Mouse (Mus musculus) cerebellum, adult 2 months (tissue): ENCODE measurements around the gene Gmds. TPM values are rescaled to one million over a fixed set of nuclear protein-coding genes. Genes with fewer than 3 reads are reported as not detected.

Experiments used
- DNase-seq, 2 experiments: peaks; one replicate each; pipeline ENCODE4 v3.0.0; 2021
- H3K27ac ChIP-seq: fragments of 200-500 bp; 2 replicates; pipeline ENCODE4 v1.5.1; 2012; ENCODE audit warnings: low read length, control low read depth, inconsistent platforms; ENCODE audit not compliant: insufficient read depth
- H3K27me3 ChIP-seq: fragments of 200-500 bp; 2 replicates; pipeline ENCODE4 v1.6.1; 2012; ENCODE audit warnings: inconsistent platforms, mild to moderate bottlenecking, low read length, moderate library complexity; ENCODE audit not compliant: control insufficient read depth, insufficient read depth
- H3K4me1 ChIP-seq: fragments of 200-500 bp; 2 replicates; pipeline ENCODE4 v1.6.1; 2011; ENCODE audit warnings: low read length; ENCODE audit not compliant: control insufficient read depth, insufficient read depth
- H3K4me3 ChIP-seq: fragments of 200-500 bp; replicated peaks from 2 replicates; pipeline ENCODE3; 2011; ENCODE audit warnings: mild to moderate bottlenecking, low read depth, low read length, control low read depth; ENCODE audit not compliant: insufficient read depth
- CTCF ChIP-seq: fragments of 200-500 bp; IDR thresholded peaks from 2 replicates; pipeline ENCODE4 v1.5.1; 2011; ENCODE audit warnings: low read depth, mild to moderate bottlenecking, control low read depth, low read length, moderate library complexity, borderline replicate concordance; ENCODE audit not compliant: insufficient read depth
- POLR2A ChIP-seq: fragments of 200-500 bp; IDR thresholded peaks from 2 replicates; pipeline ENCODE4 v1.6.1; 2011; ENCODE audit warnings: low read length, control low read depth, borderline replicate concordance; ENCODE audit not compliant: insufficient read depth
- WGBS: fragments of 180-500 bp; shearing (Covaris S2); methylation state at CpG from one replicate; pipeline ENCODE4 v1.1.7; 2018; 5-methylcytosine and 5-hydroxymethylcytosine counted together
- polyA plus RNA-seq: library from polyadenylated mRNA; depleted of rRNA; stranded (reverse); fragments of >200 nt; gene quantifications from 2 replicates; pipeline ENCODE4 v1.2.3, GENCODE M21; 2012

Gene Gmds
- polyA plus RNA-seq, 1 experiment: 12.3 TPM

GRCm38 (mm10) chr13:32055321-32055720, 283.2 kb downstream of the Gmds start:
- WGBS: 38% methylated on average over 6 of the region's 6 CpGs
- no peaks in the 10 kb centered on the region for H3K4me1 ChIP-seq
- no peak overlapping the region for H3K27ac ChIP-seq
- no peak for DNase-seq
- TF ChIP-seq CTCF: no peak
- no peak for TF ChIP-seq POLR2A
- H3K4me3 ChIP-seq: no peak overlapping the region
- no peaks in the 10 kb centered on the region for H3K27me3 ChIP-seq

GRCm38 (mm10) chr13:32053587-32053986, 285.0 kb downstream of the Gmds start:
- Histone ChIP-seq H3K27ac (no peak overlapping the region), H3K4me3 (no peak overlapping the region), H3K27me3 (no peaks in the 10 kb centered on the region), H3K4me1 (no peaks in the 10 kb centered on the region)
- DNase-seq: no peak
- TF ChIP-seq CTCF: no peak
- TF ChIP-seq POLR2A: no peak

DNA sequence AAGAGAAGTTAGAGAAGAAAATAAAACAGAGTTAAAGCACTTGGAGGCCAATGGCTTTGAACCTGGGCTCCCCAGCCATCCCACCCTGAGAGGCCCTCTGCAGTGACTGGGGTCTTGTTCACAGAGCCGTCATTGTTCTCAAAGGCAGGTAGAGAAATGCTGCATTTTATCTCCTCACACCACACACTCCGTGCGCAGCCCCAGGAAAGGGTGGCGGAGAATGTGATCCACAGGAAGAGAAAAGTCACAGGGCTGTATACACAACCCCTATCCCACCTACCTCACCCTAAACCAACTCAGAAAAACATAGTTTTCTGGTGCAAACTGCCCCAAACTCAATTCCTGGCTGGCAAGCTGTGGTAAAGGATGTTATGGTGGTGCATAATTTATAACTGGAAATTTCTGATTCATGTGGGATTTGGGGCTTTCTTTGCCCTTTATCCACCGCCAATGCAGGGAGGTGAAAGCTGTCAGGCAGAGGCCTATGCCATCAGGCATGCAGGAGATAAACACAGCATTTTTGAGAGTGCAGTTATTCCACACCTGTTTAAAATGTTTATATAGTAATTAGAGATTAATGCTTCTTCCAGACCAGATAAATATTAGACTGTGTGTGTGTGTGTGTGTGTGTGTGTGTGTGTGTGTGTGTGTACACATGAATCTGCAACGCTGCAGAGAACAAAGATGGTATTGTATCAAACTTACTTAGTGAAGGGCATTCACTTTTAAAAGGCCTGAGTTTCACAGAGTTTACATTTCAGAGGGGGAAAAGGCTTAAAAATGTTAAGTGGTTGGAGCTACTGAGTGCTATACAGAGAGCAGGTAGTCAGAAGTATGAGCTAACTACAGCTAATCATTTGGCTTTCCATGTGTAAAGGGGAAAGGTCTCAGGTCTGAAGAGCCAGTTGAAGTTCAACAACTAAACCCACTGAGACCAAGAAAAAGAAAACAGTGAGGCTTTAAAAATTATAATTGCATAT, 290.3 kb downstream of the Gmds start:
- WGBS: 83% methylated on average over 6 of the region's 6 CpGs
- TF ChIP-seq POLR2A: no peak
- no peak for TF ChIP-seq CTCF
- no peak overlapping the region for H3K4me3 ChIP-seq
- no peak for DNase-seq
- no peaks in the 10 kb centered on the region for H3K4me1 ChIP-seq
- no peak overlapping the region for H3K27ac ChIP-seq
- no peaks in the 10 kb centered on the region for H3K27me3 ChIP-seq

GRCm38 (mm10) chr13:32046961-32047360, 291.6 kb downstream of the Gmds start:
- H3K4me3 ChIP-seq: no peak overlapping the region
- no peak overlapping the region for H3K27ac ChIP-seq
- DNase-seq: no peak
- no peaks in the 10 kb centered on the region for H3K27me3 ChIP-seq
- TF ChIP-seq CTCF: no peak
- TF ChIP-seq POLR2A: no peak
- no peaks in the 10 kb centered on the region for H3K4me1 ChIP-seq
- 65% methylated on average over 4 of the region's 4 CpGs for WGBS

DNA sequence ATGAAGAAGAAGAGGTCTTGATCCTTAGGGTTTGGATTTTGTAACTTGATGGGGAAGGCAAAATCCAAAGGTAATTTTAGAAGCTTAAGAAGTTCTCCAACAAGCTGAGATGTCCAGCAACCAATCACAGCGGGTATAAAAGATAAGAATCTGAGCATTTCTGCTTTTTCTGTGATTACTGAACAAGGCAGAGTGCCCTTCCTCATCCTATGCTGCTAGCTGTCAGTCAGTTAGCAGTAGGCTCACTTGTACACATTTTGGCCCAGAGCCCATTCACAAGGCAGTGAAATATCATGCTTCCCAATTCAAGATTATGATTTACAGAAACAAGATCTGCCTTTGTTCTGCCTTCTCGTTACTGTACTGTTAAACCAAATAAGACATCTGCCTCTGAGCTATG, 295.8 kb downstream of the Gmds start:
- H3K4me3 ChIP-seq: no peak overlapping the region
- no peak overlapping the region for H3K27ac ChIP-seq
- DNase-seq: no peak
- 64% methylated on average over 2 of the region's 2 CpGs for WGBS
- H3K4me1 ChIP-seq: no peaks in the 10 kb centered on the region
- TF ChIP-seq CTCF (no peak), POLR2A (no peak)
- H3K27me3 ChIP-seq: no peaks in the 10 kb centered on the region

DNA sequence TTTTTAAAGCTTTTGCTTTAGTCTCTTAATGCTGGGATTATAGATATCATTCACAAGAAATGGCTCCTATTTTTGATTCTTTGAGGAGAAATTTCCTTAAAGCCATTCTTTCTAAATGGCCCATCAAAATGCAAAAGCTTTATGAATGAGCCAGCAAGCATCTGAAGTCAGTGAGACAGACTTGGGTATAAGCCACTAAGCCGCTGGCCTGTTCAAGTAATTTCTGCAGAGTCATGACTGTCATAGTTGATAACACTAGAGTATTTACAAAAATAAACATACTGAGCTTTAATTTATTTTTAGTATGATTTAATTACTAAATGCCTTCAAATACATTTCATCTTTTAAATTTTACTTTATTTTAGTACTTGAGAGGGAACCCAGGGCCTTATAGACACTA, 297.7 kb downstream of the Gmds start:
- WGBS: 91% methylated on average over 1 of the region's 1 CpGs
- H3K4me1 ChIP-seq: no peaks in the 10 kb centered on the region
- no peak overlapping the region for H3K4me3 ChIP-seq
- H3K27ac ChIP-seq: no peak overlapping the region
- DNase-seq: no peak
- TF ChIP-seq POLR2A: no peak
- no peak for TF ChIP-seq CTCF
- no peaks in the 10 kb centered on the region for H3K27me3 ChIP-seq

- H3K27me3 ChIP-seq: no peaks in the 10 kb centered on the region
- 76% methylated on average over 5 of the region's 5 CpGs for WGBS
- H3K4me3 ChIP-seq: no peak overlapping the region
- no peaks in the 10 kb centered on the region for H3K4me1 ChIP-seq
- DNase-seq: no peak
- TF ChIP-seq POLR2A (no peak), CTCF (no peak)
- no peak overlapping the region for H3K27ac ChIP-seq
Measured at GRCm38 (mm10) chr13:32036902-32037301, 301.6 kb downstream of the Gmds start.
